Mouse (Mus musculus) midbrain, embryonic 12.5 days (tissue): ENCODE data around the gene Grik4. TPM values are rescaled to one million over a fixed set of nuclear protein-coding genes. Genes with fewer than 3 reads are reported as not detected.

Experiments
- ATAC-seq: fragments of 200-750 bp; cut with Nextera tagmentation; 2 replicates; pipeline ENCODE4 v1.8.0; 2017; ENCODE audit warnings: low read depth, moderate TSS enrichment, moderate library complexity; ENCODE audit not compliant: low FRiP score
- H3K27ac ChIP-seq: fragments of 300-500 bp; sonication (generic); replicated peaks from 2 replicates; pipeline ENCODE4 v1.5.1; 2016; ENCODE audit warnings: mild to moderate bottlenecking
- H3K27me3 ChIP-seq: fragments of 300-500 bp; sonication (generic); 2 replicates; pipeline ENCODE4 v1.6.1; 2016; ENCODE audit warnings: mild to moderate bottlenecking
- H3K36me3 ChIP-seq: fragments of 300-500 bp; sonication (generic); 2 replicates; pipeline ENCODE4 v1.6.1; 2016
- H3K4me1 ChIP-seq: fragments of 300-500 bp; sonication (generic); 2 replicates; pipeline ENCODE4 v1.6.1; 2016
- H3K4me2 ChIP-seq: fragments of 300-500 bp; sonication (generic); replicated peaks from 2 replicates; pipeline ENCODE4 v1.6.1; 2016; ENCODE audit warnings: mild to moderate bottlenecking, moderate library complexity
- H3K4me3 ChIP-seq: fragments of 300-500 bp; sonication (generic); 2 replicates; pipeline ENCODE4 v1.5.1; 2016; ENCODE audit warnings: mild to moderate bottlenecking
- H3K9ac ChIP-seq: fragments of 300-500 bp; sonication (generic); replicated peaks from 2 replicates; pipeline ENCODE4 v1.6.1; 2016; ENCODE audit warnings: mild to moderate bottlenecking, moderate library complexity
- H3K9me3 ChIP-seq: fragments of 300-500 bp; sonication (generic); 2 replicates; pipeline ENCODE4 v1.6.1; 2016; ENCODE audit warnings: mild to moderate bottlenecking
- whole genome bisulfite sequencing: fragments of 180-500 bp; shearing (Covaris S2); methylation state at CpG from one replicate; pipeline ENCODE4 v1.1.7; 2016; 5-methylcytosine and 5-hydroxymethylcytosine counted together
- polyA plus RNA-seq: library from polyadenylated mRNA; unstranded; fragments of >200 nt; fragmentation: Nextera tagmentation; extraction: Ambion mirVana; gene quantifications from 2 replicates; pipeline ENCODE4 v1.2.1, GENCODE M21; 2016

The Grik4 gene
- polyA plus RNA-seq, 1 experiment from 2014 or later = 3.6 TPM

- Histone ChIP-seq H3K9ac (no peak overlapping the region), H3K36me3 (no peaks in the 10 kb centered on the region), H3K27ac (no peak overlapping the region), H3K4me1 (peaks cover 5% of the 10 kb centered on the region), H3K4me2 (no peak overlapping the region), H3K9me3 (no peaks in the 10 kb centered on the region), H3K27me3 (peaks cover 6% of the 10 kb centered on the region; the same call in 1 of the 2 replicates), H3K4me3 (no peak overlapping the region)
- WGBS = 76% methylated on average over 7 of the region's 7 CpGs
- ATAC-seq = no peak
Measured at GRCm38 (mm10) chr9:42578511-42578910, 365.8 kb downstream of the Grik4 start.

GRCm38 (mm10) chr9:42578106-42578505 lies 366.2 kb downstream of the Grik4 start:
- ATAC-seq = no peak
- no peaks in the 10 kb centered on the region for H3K36me3 ChIP-seq
- WGBS = 86% methylated on average over 7 of the region's 7 CpGs
- H3K9ac ChIP-seq = no peak overlapping the region
- no peak overlapping the region for H3K4me2 ChIP-seq
- peaks cover 8% of the 10 kb centered on the region for H3K4me1 ChIP-seq
- H3K4me3 ChIP-seq = no peak overlapping the region
- H3K9me3 ChIP-seq = no peaks in the 10 kb centered on the region
- no peak overlapping the region for H3K27ac ChIP-seq
- H3K27me3 ChIP-seq = peaks cover 7% of the 10 kb centered on the region; the same call in 1 of the 2 replicates

GRCm38 (mm10) chr9:42573616-42574350 lies 370.5 kb downstream of the Grik4 start:
- Histone ChIP-seq H3K9me3 (no peaks in the 10 kb centered on the region), H3K4me1 (peaks cover 18% of the 10 kb centered on the region), H3K4me3 (no peak overlapping the region), H3K4me2 (peak overlapping the region; percentile 40), H3K36me3 (no peaks in the 10 kb centered on the region), H3K9ac (no peak overlapping the region; the same call in 1 of the 2 replicates), H3K27me3 (peaks cover 7% of the 10 kb centered on the region; the same call in 1 of the 2 replicates), H3K27ac (no peak overlapping the region)
- WGBS = 52% methylated on average over 14 of the region's 14 CpGs
- ATAC-seq = peak; percentile 62

DNA sequence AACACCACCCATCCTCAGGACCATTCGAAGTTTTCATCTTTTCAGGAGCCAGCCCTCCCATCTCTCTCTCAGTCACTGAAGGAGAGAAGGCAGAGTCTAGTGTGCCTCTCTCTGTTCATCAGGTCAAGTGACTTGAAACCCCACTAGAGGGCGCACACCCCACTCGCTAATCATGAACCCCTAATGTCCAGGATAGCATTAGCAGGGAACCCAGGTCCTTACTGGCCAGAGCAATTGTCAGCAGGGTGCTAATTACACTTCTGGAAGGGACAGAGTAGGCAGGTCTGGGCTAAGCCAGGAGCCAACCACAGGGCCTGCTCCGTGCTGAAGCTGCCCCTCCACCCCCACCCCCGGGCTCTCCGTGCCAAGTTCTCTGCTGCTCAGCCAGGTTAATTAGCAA lies 371.1 kb downstream of the Grik4 start:
- Histone ChIP-seq H3K4me3 (no peak overlapping the region), H3K9me3 (no peaks in the 10 kb centered on the region), H3K27ac (no peak overlapping the region), H3K9ac (no peak overlapping the region), H3K27me3 (peaks cover 7% of the 10 kb centered on the region; the same call in 1 of the 2 replicates), H3K4me1 (peaks cover 18% of the 10 kb centered on the region), H3K36me3 (no peaks in the 10 kb centered on the region), H3K4me2 (peak overlapping the region; percentile 40)
- 9% methylated on average over 6 of the region's 6 CpGs for WGBS
- ATAC-seq = peak; percentile 76

DNA sequence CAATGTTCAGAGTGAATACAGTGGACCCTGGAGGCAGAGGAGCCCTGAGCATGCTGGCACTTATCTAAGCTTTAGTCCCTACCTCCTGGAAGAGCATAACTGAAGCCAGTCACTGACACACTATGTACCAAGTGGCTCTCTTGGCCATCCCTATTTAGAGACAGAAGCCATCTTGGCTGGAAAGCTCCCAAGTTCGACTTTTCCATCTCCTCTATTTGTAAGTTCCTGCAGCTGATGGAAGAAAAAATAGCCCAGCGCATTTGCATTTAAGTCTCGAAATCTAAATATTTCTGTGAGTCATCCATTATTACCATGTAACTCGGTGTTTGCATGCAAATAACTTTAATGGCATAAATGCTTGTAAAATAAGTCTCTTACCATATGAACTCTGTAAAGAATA lies 378.4 kb downstream of the Grik4 start:
- WGBS = 90% methylated on average over 4 of the region's 4 CpGs
- Histone ChIP-seq H3K9ac (no peak overlapping the region), H3K27ac (no peak overlapping the region), H3K9me3 (no peaks in the 10 kb centered on the region), H3K4me2 (no peak overlapping the region), H3K36me3 (no peaks in the 10 kb centered on the region), H3K4me1 (peaks cover 9% of the 10 kb centered on the region; the same call in 1 of the 2 replicates), H3K27me3 (no peaks in the 10 kb centered on the region), H3K4me3 (no peak overlapping the region)
- no peak for ATAC-seq

DNA sequence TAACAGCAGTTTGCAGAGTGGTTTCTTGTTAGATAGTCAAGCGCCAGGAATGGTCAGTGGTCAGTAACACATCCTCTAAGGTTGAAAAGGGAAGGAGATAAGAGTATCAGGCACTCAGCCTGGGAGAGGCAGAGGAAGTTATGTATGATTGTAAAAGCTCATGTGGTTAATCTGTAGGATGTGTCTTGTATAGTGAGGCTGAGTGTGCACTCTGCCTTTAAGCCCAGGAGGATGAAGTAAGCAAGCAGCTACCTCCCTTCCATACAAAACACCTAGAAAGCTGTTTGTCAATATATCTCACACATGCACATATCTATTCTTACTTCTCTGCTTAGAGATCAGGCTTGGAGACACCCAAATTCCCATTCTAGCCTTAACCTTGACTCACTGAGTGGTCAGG lies 389.1 kb downstream of the Grik4 start:
- 95% methylated on average over 1 of the region's 1 CpGs for WGBS
- no peak for ATAC-seq
- no peak overlapping the region for H3K27ac ChIP-seq
- no peak overlapping the region for H3K4me3 ChIP-seq
- H3K4me2 ChIP-seq = no peak overlapping the region
- H3K36me3 ChIP-seq = no peaks in the 10 kb centered on the region
- H3K27me3 ChIP-seq = no peaks in the 10 kb centered on the region
- H3K9ac ChIP-seq = no peak overlapping the region
- H3K4me1 ChIP-seq = peaks cover 4% of the 10 kb centered on the region; the same call in 1 of the 2 replicates
- H3K9me3 ChIP-seq = no peaks in the 10 kb centered on the region

DNA sequence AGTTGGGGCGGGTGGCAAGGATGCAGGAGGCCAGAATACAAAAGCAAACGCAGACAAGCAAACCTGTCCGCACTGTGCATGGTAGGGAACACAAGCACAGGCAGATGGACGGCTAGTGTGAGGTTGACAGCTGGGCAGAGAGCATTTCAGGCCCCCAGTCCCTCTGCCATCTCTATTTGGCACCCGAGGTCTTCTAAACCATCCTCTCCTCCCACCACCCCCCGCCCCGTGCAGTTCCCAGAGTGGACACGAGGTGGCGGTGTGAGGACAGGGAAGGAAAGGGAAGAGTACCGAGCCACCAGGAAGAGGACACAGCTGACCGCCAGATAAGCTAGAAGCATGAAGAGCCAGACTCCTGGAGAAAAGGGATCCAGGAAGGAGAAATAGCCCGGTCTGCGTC lies 394.2 kb downstream of the Grik4 start:
- Histone ChIP-seq H3K4me2 (no peak overlapping the region), H3K27ac (no peak overlapping the region), H3K4me3 (no peak overlapping the region), H3K9me3 (no peaks in the 10 kb centered on the region), H3K27me3 (peaks cover 5% of the 10 kb centered on the region; the same call in 1 of the 2 replicates), H3K36me3 (no peaks in the 10 kb centered on the region), H3K9ac (no peak overlapping the region), H3K4me1 (peaks cover 6% of the 10 kb centered on the region; the same call in 1 of the 2 replicates)
- 12% methylated on average over 13 of the region's 13 CpGs for WGBS
- peak; percentile 30; the same call in 1 of the 2 replicates for ATAC-seq

- Histone ChIP-seq H3K27ac (no peak overlapping the region), H3K27me3 (peaks cover 5% of the 10 kb centered on the region; the same call in 1 of the 2 replicates), H3K9ac (no peak overlapping the region), H3K36me3 (no peaks in the 10 kb centered on the region), H3K4me2 (no peak overlapping the region), H3K4me1 (peaks cover 11% of the 10 kb centered on the region), H3K4me3 (no peak overlapping the region), H3K9me3 (no peaks in the 10 kb centered on the region)
- ATAC-seq = no peak
- WGBS = 68% methylated on average over 7 of the region's 7 CpGs
Measured at GRCm38 (mm10) chr9:42548981-42549380, 395.3 kb downstream of the Grik4 start.

GRCm38 (mm10) chr9:42544521-42544920 lies 399.8 kb downstream of the Grik4 start:
- peaks cover 5% of the 10 kb centered on the region; the same call in 1 of the 2 replicates for H3K4me1 ChIP-seq
- no peak overlapping the region for H3K4me3 ChIP-seq
- no peak overlapping the region; the same call in 1 of the 2 replicates for H3K27ac ChIP-seq
- no peak overlapping the region for H3K9ac ChIP-seq
- peaks cover 5% of the 10 kb centered on the region; the same call in 1 of the 2 replicates for H3K27me3 ChIP-seq
- H3K36me3 ChIP-seq = no peaks in the 10 kb centered on the region
- no peak for ATAC-seq
- 52% methylated on average over 10 of the region's 10 CpGs for WGBS
- no peaks in the 10 kb centered on the region for H3K9me3 ChIP-seq
- no peak overlapping the region for H3K4me2 ChIP-seq

GRCm38 (mm10) chr9:42533491-42533890 lies 410.8 kb downstream of the Grik4 start:
- peaks cover 25% of the 10 kb centered on the region for H3K4me1 ChIP-seq
- peaks cover 16% of the 10 kb centered on the region for H3K27me3 ChIP-seq
- no peak for ATAC-seq
- H3K9me3 ChIP-seq = no peaks in the 10 kb centered on the region
- H3K4me3 ChIP-seq = no peak overlapping the region
- H3K36me3 ChIP-seq = no peaks in the 10 kb centered on the region
- no peak overlapping the region for H3K27ac ChIP-seq
- H3K4me2 ChIP-seq = peak overlapping the region; percentile 19; the same call in 1 of the 2 replicates
- H3K9ac ChIP-seq = no peak overlapping the region
- WGBS = 75% methylated on average over 8 of the region's 8 CpGs

GRCm38 (mm10) chr9:42533041-42533440 lies 411.3 kb downstream of the Grik4 start:
- no peak overlapping the region for H3K9ac ChIP-seq
- H3K27me3 ChIP-seq = peaks cover 16% of the 10 kb centered on the region
- H3K4me3 ChIP-seq = no peak overlapping the region
- H3K27ac ChIP-seq = no peak overlapping the region
- peak overlapping the region; percentile 19; the same call in 1 of the 2 replicates for H3K4me2 ChIP-seq
- H3K36me3 ChIP-seq = no peaks in the 10 kb centered on the region
- WGBS = 5% methylated on average over 6 of the region's 6 CpGs
- no peak for ATAC-seq
- peaks cover 25% of the 10 kb centered on the region for H3K4me1 ChIP-seq
- H3K9me3 ChIP-seq = no peaks in the 10 kb centered on the region

- Histone ChIP-seq H3K9ac (no peak overlapping the region), H3K36me3 (no peaks in the 10 kb centered on the region), H3K4me3 (no peak overlapping the region), H3K4me1 (peaks cover 25% of the 10 kb centered on the region), H3K4me2 (no peak overlapping the region), H3K27me3 (peaks cover 16% of the 10 kb centered on the region), H3K9me3 (no peaks in the 10 kb centered on the region), H3K27ac (no peak overlapping the region)
- ATAC-seq = no peak
- WGBS = 50% methylated on average over 3 of the region's 3 CpGs
Measured at GRCm38 (mm10) chr9:42531951-42532350, 412.3 kb downstream of the Grik4 start.
